Mouse (Mus musculus): Measurements from ENCODE around the gene Msrb2. TPM values are rescaled to one million over a fixed set of nuclear protein-coding genes. Genes with fewer than 3 reads are reported as not detected.

Gene Msrb2
- total RNA-seq, 2 experiments from 2014 or later: 20.6 to 22.8 TPM

GRCm38 (mm10) chr2:19353158-19353557 lies 18.1 kb upstream of the Msrb2 start:
- Histone ChIP-seq H3K27ac (no peak overlapping the region), H3K4me3 (no peak overlapping the region)
- intact Hi-C loops (cut with DNase I): loop anchor here (1.0 kb wide), 1 partner anchor 11 kb away; no protein-coding TSS in a partner anchor
- DNase-seq (ENCODE audit: extremely low spot score in 1 of 2, low spot score in 2 of 2): no peak
- no peak for TF ChIP-seq CTCF (IDR thresholded peaks at IDR 0.05)

- H3K27ac ChIP-seq: no peak overlapping the region
- no peak overlapping the region for H3K4me3 ChIP-seq
- TF ChIP-seq CTCF (IDR thresholded peaks at IDR 0.05): no peak
- no peak for DNase-seq (ENCODE audit: extremely low spot score in 1 of 2, low spot score in 2 of 2)
- intact Hi-C loops (cut with DNase I): no loop called here
These were observed 8.4 kb upstream of the Msrb2 start for GRCm38 (mm10) chr2:19362880-19363279.

GRCm38 (mm10) chr2:19366426-19366825 lies 4.8 kb upstream of the Msrb2 start:
- Histone ChIP-seq H3K4me3 (no peak overlapping the region), H3K27ac (no peak overlapping the region)
- no peak for DNase-seq (ENCODE audit: extremely low spot score in 1 of 2, low spot score in 2 of 2)
- no peak for TF ChIP-seq CTCF (IDR thresholded peaks at IDR 0.05)
- intact Hi-C loops (cut with DNase I): no loop called here

GRCm38 (mm10) chr2:19367114-19367513 lies 4.1 kb upstream of the Msrb2 start:
- H3K27ac ChIP-seq: no peak overlapping the region
- no peak for DNase-seq (ENCODE audit: extremely low spot score in 1 of 2, low spot score in 2 of 2)
- no peak for TF ChIP-seq CTCF (IDR thresholded peaks at IDR 0.05)
- intact Hi-C loops (cut with DNase I): no loop called here
- no peak overlapping the region for H3K4me3 ChIP-seq

GRCm38 (mm10) chr2:19373695-19374094 lies 2.5 kb downstream of the Msrb2 start:
- Histone ChIP-seq H3K4me3 (no peak overlapping the region), H3K27ac (no peak overlapping the region)
- peak; percentile 42 for TF ChIP-seq CTCF (IDR thresholded peaks at IDR 0.05)
- intact Hi-C loops (cut with DNase I): loop anchor here (10.0 kb wide), 1 partner anchor 1339 kb away; the partner anchor contains the start of gene A930004D18Rik
- DNase-seq (ENCODE audit: extremely low spot score in 1 of 2, low spot score in 2 of 2): no peak

- no peak for DNase-seq (ENCODE audit: extremely low spot score in 1 of 2, low spot score in 2 of 2)
- TF ChIP-seq CTCF (IDR thresholded peaks at IDR 0.05): no peak
- H3K4me3 ChIP-seq: no peak overlapping the region
- intact Hi-C loops (cut with DNase I): no loop called here
- no peak overlapping the region for H3K27ac ChIP-seq
These were observed 9.3 kb downstream of the Msrb2 start for GRCm38 (mm10) chr2:19380446-19380950.

- H3K4me3 ChIP-seq: no peak overlapping the region
- H3K27ac ChIP-seq: no peak overlapping the region
- no peak for TF ChIP-seq CTCF (IDR thresholded peaks at IDR 0.05)
- no peak for DNase-seq (ENCODE audit: extremely low spot score in 1 of 2, low spot score in 2 of 2)
- intact Hi-C loops (cut with DNase I): no loop called here
These were observed 9.7 kb downstream of the Msrb2 start for GRCm38 (mm10) chr2:19380986-19381385.

- DNase-seq (ENCODE audit: extremely low spot score in 1 of 2, low spot score in 2 of 2): no peak
These were observed 11.0 kb downstream of the Msrb2 start for GRCm38 (mm10) chr2:19382206-19382605.

GRCm38 (mm10) chr2:19383006-19383405 lies 11.8 kb downstream of the Msrb2 start:
- Histone ChIP-seq H3K27ac (no peak overlapping the region), H3K4me3 (no peak overlapping the region)
- DNase-seq (ENCODE audit: extremely low spot score in 1 of 2, low spot score in 2 of 2): no peak
- intact Hi-C loops (cut with DNase I): no loop called here
- TF ChIP-seq CTCF (IDR thresholded peaks at IDR 0.05): no peak

More at GRCm38 (mm10) chr2:19382206-19382605, 11.0 kb downstream of the Msrb2 start:
- Histone ChIP-seq H3K27ac (no peak overlapping the region), H3K4me3 (no peak overlapping the region)
- no peak for TF ChIP-seq CTCF (IDR thresholded peaks at IDR 0.05)
- intact Hi-C loops (cut with DNase I): no loop called here

- Histone ChIP-seq H3K4me3 (no peak overlapping the region), H3K27ac (no peak overlapping the region)
- intact Hi-C loops (cut with DNase I): no loop called here
- no peak for DNase-seq (ENCODE audit: extremely low spot score in 1 of 2, low spot score in 2 of 2)
- no peak for TF ChIP-seq CTCF (IDR thresholded peaks at IDR 0.05)
These were observed 14.5 kb downstream of the Msrb2 start for GRCm38 (mm10) chr2:19385772-19386171.

- no peak for DNase-seq (ENCODE audit: extremely low spot score in 1 of 2, low spot score in 2 of 2)
- intact Hi-C loops (cut with DNase I): no loop called here
- TF ChIP-seq CTCF (IDR thresholded peaks at IDR 0.05): no peak
- no peak overlapping the region for H3K4me3 ChIP-seq
- H3K27ac ChIP-seq: no peak overlapping the region
These were observed 17.3 kb downstream of the Msrb2 start for GRCm38 (mm10) chr2:19388329-19389103.

GRCm38 (mm10) chr2:19390411-19391143 lies 19.3 kb downstream of the Msrb2 start:
- intact Hi-C loops (cut with DNase I): no loop called here
- DNase-seq (ENCODE audit: extremely low spot score in 1 of 2, low spot score in 2 of 2): no peak
- TF ChIP-seq CTCF (IDR thresholded peaks at IDR 0.05): no peak
- Histone ChIP-seq H3K4me3 (no peak overlapping the region), H3K27ac (no peak overlapping the region)

All from left cerebral cortex, adult 2 months (tissue).